Mouse (Mus musculus): ENCODE measurements around the gene Best3. TPM values are rescaled to one million over a fixed set of nuclear protein-coding genes. Genes with fewer than 3 reads are reported as not detected.

Gene Best3
- total and polyA plus RNA-seq, 2 experiments = not detected

- Histone ChIP-seq H3K27me3 (ENCODE audit: control insufficient read depth, insufficient read depth, low read length) (no peaks in the 10 kb centered on the region), H3K36me3 (ENCODE audit: control insufficient read depth, insufficient read depth, low read length) (no peaks in the 10 kb centered on the region), H3K9ac (ENCODE audit: low read depth, low read length) (no peak overlapping the region), H3K4me3 (ENCODE audit: insufficient read depth, low read depth, low read length) (no peak overlapping the region), H3K27ac (replicated peaks; ENCODE audit: insufficient read depth, low read depth, low read length) (no peak overlapping the region), H3K4me1 (ENCODE audit: control insufficient read depth, insufficient read depth, low read length) (no peaks in the 10 kb centered on the region), H3K79me2 (ENCODE audit: control insufficient read depth, insufficient read depth, low read length) (no peaks in the 10 kb centered on the region)
- DNase-seq (ENCODE audit: extremely low read depth, low read depth, low spot score) = no peak
- no peak for TF ChIP-seq CTCF (IDR thresholded peaks at IDR 0.05; ENCODE audit: low read depth, low read length)
- no peak for TF ChIP-seq POLR2A (IDR thresholded peaks at IDR 0.05; ENCODE audit: extremely low read depth, insufficient read depth, low read length)
- WGBS = 57% methylated on average over 5 of the region's 5 CpGs
Observed at GRCm38 (mm10) chr10:116957867-116958551, 28.1 kb upstream of the Best3 start.

GRCm38 (mm10) chr10:116962152-116962551, 24.0 kb upstream of the Best3 start:
- Histone ChIP-seq H3K79me2 (ENCODE audit: control insufficient read depth, insufficient read depth, low read length) (no peaks in the 10 kb centered on the region), H3K27me3 (ENCODE audit: control insufficient read depth, insufficient read depth, low read length) (no peaks in the 10 kb centered on the region), H3K9ac (ENCODE audit: low read depth, low read length) (no peak overlapping the region), H3K36me3 (ENCODE audit: control insufficient read depth, insufficient read depth, low read length) (no peaks in the 10 kb centered on the region), H3K4me3 (ENCODE audit: insufficient read depth, low read depth, low read length) (no peak overlapping the region), H3K27ac (replicated peaks; ENCODE audit: insufficient read depth, low read depth, low read length) (no peak overlapping the region), H3K4me1 (ENCODE audit: control insufficient read depth, insufficient read depth, low read length) (no peaks in the 10 kb centered on the region)
- no peak for TF ChIP-seq POLR2A (IDR thresholded peaks at IDR 0.05; ENCODE audit: extremely low read depth, insufficient read depth, low read length)
- no peak for TF ChIP-seq CTCF (IDR thresholded peaks at IDR 0.05; ENCODE audit: low read depth, low read length)
- no peak for DNase-seq (ENCODE audit: extremely low read depth, low read depth, low spot score)
- WGBS = 89% methylated on average over 14 of the region's 14 CpGs

- no peaks in the 10 kb centered on the region for H3K4me1 ChIP-seq (ENCODE audit: control insufficient read depth, insufficient read depth, low read length)
- no peak overlapping the region for H3K9ac ChIP-seq (ENCODE audit: low read depth, low read length)
- no peaks in the 10 kb centered on the region for H3K27me3 ChIP-seq (ENCODE audit: control insufficient read depth, insufficient read depth, low read length)
- TF ChIP-seq POLR2A (IDR thresholded peaks at IDR 0.05; ENCODE audit: extremely low read depth, insufficient read depth, low read length) (no peak), CTCF (IDR thresholded peaks at IDR 0.05; ENCODE audit: low read depth, low read length) (no peak)
- H3K36me3 ChIP-seq (ENCODE audit: control insufficient read depth, insufficient read depth, low read length) = no peaks in the 10 kb centered on the region
- no peak overlapping the region for H3K27ac ChIP-seq (replicated peaks; ENCODE audit: insufficient read depth, low read depth, low read length)
- 59% methylated on average over 17 of the region's 17 CpGs for WGBS
- DNase-seq (ENCODE audit: extremely low read depth, low read depth, low spot score) = no peak
- no peak overlapping the region for H3K4me3 ChIP-seq (ENCODE audit: insufficient read depth, low read depth, low read length)
- no peaks in the 10 kb centered on the region for H3K79me2 ChIP-seq (ENCODE audit: control insufficient read depth, insufficient read depth, low read length)
Observed at GRCm38 (mm10) chr10:116962803-116963202, 23.3 kb upstream of the Best3 start.

GRCm38 (mm10) chr10:116964084-116964483, 22.0 kb upstream of the Best3 start:
- no peak for DNase-seq (ENCODE audit: extremely low read depth, low read depth, low spot score)
- Histone ChIP-seq H3K4me3 (ENCODE audit: insufficient read depth, low read depth, low read length) (no peak overlapping the region), H3K27ac (replicated peaks; ENCODE audit: insufficient read depth, low read depth, low read length) (no peak overlapping the region), H3K36me3 (ENCODE audit: control insufficient read depth, insufficient read depth, low read length) (no peaks in the 10 kb centered on the region), H3K27me3 (ENCODE audit: control insufficient read depth, insufficient read depth, low read length) (no peaks in the 10 kb centered on the region), H3K79me2 (ENCODE audit: control insufficient read depth, insufficient read depth, low read length) (no peaks in the 10 kb centered on the region), H3K4me1 (ENCODE audit: control insufficient read depth, insufficient read depth, low read length) (no peaks in the 10 kb centered on the region), H3K9ac (ENCODE audit: low read depth, low read length) (no peak overlapping the region)
- no peak for TF ChIP-seq CTCF (IDR thresholded peaks at IDR 0.05; ENCODE audit: low read depth, low read length)
- no peak for TF ChIP-seq POLR2A (IDR thresholded peaks at IDR 0.05; ENCODE audit: extremely low read depth, insufficient read depth, low read length)
- WGBS = 60% methylated on average over 11 of the region's 11 CpGs

DNA sequence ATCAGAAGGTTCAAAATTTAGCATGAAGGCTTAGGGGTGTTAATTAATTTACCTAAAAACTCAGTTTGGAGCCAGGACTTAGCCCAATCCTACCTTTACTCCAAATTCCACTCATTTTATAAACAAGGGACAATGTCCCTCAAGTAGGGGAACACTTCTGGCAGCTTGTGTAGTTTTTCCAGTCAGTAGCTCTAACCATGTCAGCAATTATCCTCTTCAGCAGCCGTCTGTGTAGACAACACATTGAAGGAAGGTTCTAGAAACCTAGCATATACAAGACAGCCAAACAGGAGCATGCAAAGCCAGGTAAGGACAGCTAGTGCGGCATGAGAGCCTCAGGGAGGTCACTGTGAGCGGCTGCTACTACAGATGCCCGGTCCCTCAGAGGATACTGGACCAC, 21.5 kb upstream of the Best3 start:
- no peak for TF ChIP-seq CTCF (IDR thresholded peaks at IDR 0.05; ENCODE audit: low read depth, low read length)
- no peak for TF ChIP-seq POLR2A (IDR thresholded peaks at IDR 0.05; ENCODE audit: extremely low read depth, insufficient read depth, low read length)
- no peaks in the 10 kb centered on the region for H3K79me2 ChIP-seq (ENCODE audit: control insufficient read depth, insufficient read depth, low read length)
- H3K4me3 ChIP-seq (ENCODE audit: insufficient read depth, low read depth, low read length) = no peak overlapping the region
- DNase-seq (ENCODE audit: extremely low read depth, low read depth, low spot score) = no peak
- no peaks in the 10 kb centered on the region for H3K27me3 ChIP-seq (ENCODE audit: control insufficient read depth, insufficient read depth, low read length)
- WGBS = 69% methylated on average over 4 of the region's 4 CpGs
- H3K27ac ChIP-seq (replicated peaks; ENCODE audit: insufficient read depth, low read depth, low read length) = no peak overlapping the region
- H3K9ac ChIP-seq (ENCODE audit: low read depth, low read length) = no peak overlapping the region
- no peaks in the 10 kb centered on the region for H3K36me3 ChIP-seq (ENCODE audit: control insufficient read depth, insufficient read depth, low read length)
- no peaks in the 10 kb centered on the region for H3K4me1 ChIP-seq (ENCODE audit: control insufficient read depth, insufficient read depth, low read length)

DNA sequence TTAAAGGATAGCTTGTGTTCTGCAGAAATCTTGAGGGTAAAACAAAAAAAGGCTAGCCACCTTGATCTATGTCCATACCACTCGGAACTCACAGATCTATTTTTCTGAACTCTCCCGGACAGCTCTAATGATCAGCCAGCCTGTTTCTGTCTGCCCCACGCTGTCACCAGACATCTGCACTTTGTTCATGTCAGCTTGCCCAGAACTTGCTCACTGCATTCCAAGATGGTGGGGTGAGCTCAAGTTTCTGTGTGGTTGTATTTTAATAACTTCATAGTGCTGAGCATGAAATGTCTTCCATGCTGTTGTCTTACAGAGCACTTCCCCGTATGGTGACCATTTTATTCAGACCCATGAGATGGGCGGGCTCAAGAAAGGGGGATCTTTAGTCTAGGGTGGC, 20.8 kb upstream of the Best3 start:
- no peak for DNase-seq (ENCODE audit: extremely low read depth, low read depth, low spot score)

More for the DNA sequence above, 20.8 kb upstream of the Best3 start:
- Histone ChIP-seq H3K9ac (ENCODE audit: low read depth, low read length) (no peak overlapping the region), H3K27me3 (ENCODE audit: control insufficient read depth, insufficient read depth, low read length) (no peaks in the 10 kb centered on the region), H3K79me2 (ENCODE audit: control insufficient read depth, insufficient read depth, low read length) (no peaks in the 10 kb centered on the region), H3K4me1 (ENCODE audit: control insufficient read depth, insufficient read depth, low read length) (no peaks in the 10 kb centered on the region), H3K36me3 (ENCODE audit: control insufficient read depth, insufficient read depth, low read length) (no peaks in the 10 kb centered on the region), H3K4me3 (ENCODE audit: insufficient read depth, low read depth, low read length) (no peak overlapping the region), H3K27ac (replicated peaks; ENCODE audit: insufficient read depth, low read depth, low read length) (no peak overlapping the region)
- TF ChIP-seq POLR2A (IDR thresholded peaks at IDR 0.05; ENCODE audit: extremely low read depth, insufficient read depth, low read length) (no peak), CTCF (IDR thresholded peaks at IDR 0.05; ENCODE audit: low read depth, low read length) (no peak)
- 71% methylated on average over 5 of the region's 5 CpGs for WGBS

Data from liver, adult 2 months (tissue).